Mouse (Mus musculus) cortical plate, adult 2 months (tissue): ENCODE results near the gene Fmnl2.

Experiments
- CTCF ChIP-seq: fragments of 200-500 bp; IDR thresholded peaks from 2 replicates; pipeline ENCODE4 v1.5.1; 2011; ENCODE audit warnings: mild to moderate bottlenecking, control low read depth, low read length; ENCODE audit not compliant: insufficient read depth; ENCODE audit errors: extremely low read depth
- POLR2A ChIP-seq: fragments of 200-500 bp; IDR thresholded peaks from 2 replicates; pipeline ENCODE4 v1.6.1; 2011; ENCODE audit warnings: mild to moderate bottlenecking, low read length, control low read depth; ENCODE audit not compliant: insufficient read depth; ENCODE audit errors: extremely low read depth

DNA sequence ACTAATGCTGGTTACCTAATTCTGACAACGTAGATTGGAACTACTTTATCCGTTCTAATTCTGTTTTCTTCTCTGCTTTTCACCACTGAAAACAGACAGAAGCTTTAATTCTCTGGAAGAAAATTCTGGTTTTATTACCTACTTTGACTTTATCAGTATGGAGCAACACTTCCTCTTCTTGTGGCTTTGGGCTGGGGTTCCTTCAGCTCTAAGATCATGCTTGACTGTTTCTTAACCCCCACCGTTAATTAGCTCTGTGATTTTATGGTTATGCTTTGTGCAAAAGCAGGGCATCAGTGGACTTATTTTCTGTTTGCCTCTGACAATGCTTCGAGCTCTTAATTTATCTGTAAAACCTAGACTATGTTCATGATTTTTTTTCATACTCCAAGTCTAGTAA is 29.6 kb upstream of the Fmnl2 start:
- TF ChIP-seq POLR2A (no peak), CTCF (no peak)
